Mouse (Mus musculus) MEL (cell line): ENCODE measurements around the gene Ube2t. TPM values are rescaled to one million over a fixed set of nuclear protein-coding genes. Genes with fewer than 3 reads are reported as not detected.

ENCODE experiments used
- DNase-seq: peaks from one replicate; pipeline ENCODE4 v3.0.0; 2011; ENCODE audit warnings: low read depth, low spot score
- H3K27ac ChIP-seq: 2 replicates; pipeline ENCODE4 v1.5.1; 2012; ENCODE audit warnings: low read depth, mild to moderate bottlenecking, control low read depth, low read length, moderate library complexity; ENCODE audit not compliant: control insufficient read depth
- H3K27me3 ChIP-seq, 2 experiments: fragments of 150-350 bp in 1 of 2; sonication (generic) in 1 of 2; 2 replicates each; pipeline ENCODE4 v1.6.1; 2012; ENCODE audit warnings: low read length in 2 of 2, mild to moderate bottlenecking in 2 of 2, improper control_type of control experiment in 1 of 2, moderate library complexity in 1 of 2; ENCODE audit not compliant: insufficient read depth in 2 of 2, control insufficient read depth in 1 of 2
- H3K36me3 ChIP-seq, 2 experiments: 2 replicates each; pipeline ENCODE4 v1.6.1; 2012 to 2014; ENCODE audit warnings: low read length in 2 of 2, improper control_type of control experiment in 1 of 2, inconsistent platforms in 1 of 2, mild to moderate bottlenecking in 1 of 2; ENCODE audit not compliant: insufficient read depth in 2 of 2, control insufficient read depth in 1 of 2
- H3K4me1 ChIP-seq, 2 experiments: fragments of 150-350 bp in 1 of 2; sonication (generic) in 1 of 2; 2 replicates each; pipeline ENCODE4 v1.6.1; 2012; ENCODE audit warnings: low read length in 2 of 2, improper control_type of control experiment in 1 of 2, mild to moderate bottlenecking in 1 of 2; ENCODE audit not compliant: insufficient read depth in 2 of 2, control insufficient read depth in 1 of 2
- H3K4me3 ChIP-seq, 2 experiments: fragments of 150-350 bp in 1 of 2; sonication (generic) in 1 of 2; 2 replicates each; pipeline ENCODE4 v1.5.1; 2012; ENCODE audit warnings: low read depth in 2 of 2, low read length in 2 of 2, mild to moderate bottlenecking in 2 of 2, moderate library complexity in 2 of 2, control low read depth in 1 of 2, improper control_type of control experiment in 1 of 2; ENCODE audit not compliant: control insufficient read depth in 1 of 2, insufficient read depth in 1 of 2
- H3K79me2 ChIP-seq: 2 replicates; pipeline ENCODE4 v1.6.1; 2012; ENCODE audit warnings: mild to moderate bottlenecking, low read length, moderate library complexity; ENCODE audit not compliant: control insufficient read depth, poor library complexity, insufficient read depth
- H3K9ac ChIP-seq: 2 replicates; pipeline ENCODE4 v1.6.1; 2012; ENCODE audit warnings: low read depth, mild to moderate bottlenecking, control low read depth, low read length, moderate library complexity; ENCODE audit not compliant: control insufficient read depth, poor library complexity, severe bottlenecking
- H3K9me3 ChIP-seq: fragments of 150-350 bp; sonication (generic); replicated peaks from 2 replicates; pipeline ENCODE4 v1.6.1; 2012; ENCODE audit warnings: mild to moderate bottlenecking, low read length, improper control_type of control experiment, moderate library complexity; ENCODE audit not compliant: insufficient read depth
- CHD1 ChIP-seq: IDR thresholded peaks from 2 replicates; pipeline ENCODE4 v1.6.1; 2012; ENCODE audit warnings: low read depth, mild to moderate bottlenecking, inconsistent platforms, low read length, improper control_type of control experiment
- CHD2 ChIP-seq: IDR thresholded peaks from 2 replicates; pipeline ENCODE4 v1.6.1; 2011; ENCODE audit warnings: low read length, improper control_type of control experiment
- CTCF ChIP-seq, 3 experiments: IDR thresholded peaks in 2 of 3; conservative IDR thresholded peaks in 1 of 3; 2 replicates each; pipeline ENCODE4 v1.5.1; 2011 to 2012; ENCODE audit warnings: low read length in 3 of 3, low read depth in 2 of 3, mild to moderate bottlenecking in 2 of 3, improper control_type of control experiment in 1 of 3, inconsistent platforms in 1 of 3, mixed read lengths in 1 of 3, moderate library complexity in 1 of 3; ENCODE audit not compliant: control insufficient read depth in 1 of 3, insufficient read depth in 1 of 3, poor library complexity in 1 of 3, severe bottlenecking in 1 of 3
- E2F4 ChIP-seq: IDR thresholded peaks from 2 replicates; pipeline ENCODE4 v1.6.1; 2011; ENCODE audit warnings: low read depth, low read length, improper control_type of control experiment, borderline replicate concordance
- EP300 ChIP-seq, 2 experiments: IDR thresholded peaks; 2 replicates each; pipeline ENCODE4 v1.6.1; 2011; ENCODE audit warnings: improper control_type of control experiment in 2 of 2, low read length in 2 of 2, low read depth in 1 of 2, mild to moderate bottlenecking in 1 of 2
- ETS1 ChIP-seq: IDR thresholded peaks from 2 replicates; pipeline ENCODE4 v1.6.1; 2012; ENCODE audit warnings: low read depth, mild to moderate bottlenecking, inconsistent platforms, low read length, improper control_type of control experiment, moderate library complexity
- GABPA ChIP-seq: IDR thresholded peaks from 2 replicates; pipeline ENCODE4 v1.6.1; 2012; ENCODE audit warnings: low read depth, mild to moderate bottlenecking, inconsistent platforms, low read length, improper control_type of control experiment, moderate library complexity
- GATA1 ChIP-seq: IDR thresholded peaks from 2 replicates; pipeline ENCODE4 v1.6.1; 2011; ENCODE audit warnings: low read depth, low read length, improper control_type of control experiment
- MAZ ChIP-seq: IDR thresholded peaks from 2 replicates; pipeline ENCODE4 v1.6.1; 2012; ENCODE audit warnings: low read depth, mild to moderate bottlenecking, inconsistent platforms, low read length, improper control_type of control experiment
- MXI1 ChIP-seq: IDR thresholded peaks from 2 replicates; pipeline ENCODE4 v1.6.1; 2011; ENCODE audit warnings: mild to moderate bottlenecking, low read depth, low read length, improper control_type of control experiment
- MYB ChIP-seq: IDR thresholded peaks from 2 replicates; pipeline ENCODE4 v1.6.1; 2011; ENCODE audit warnings: mild to moderate bottlenecking, low read depth, low read length, improper control_type of control experiment
- MYC ChIP-seq: IDR thresholded peaks from 2 replicates; pipeline ENCODE4 v1.6.1; 2011; ENCODE audit warnings: low read depth, mild to moderate bottlenecking, low read length, improper control_type of control experiment, moderate library complexity
- POLR2A ChIP-seq, 2 experiments: IDR thresholded peaks; 2 replicates each; pipeline ENCODE4 v1.6.1; 2011 to 2012; ENCODE audit warnings: low read length in 2 of 2, mild to moderate bottlenecking in 2 of 2, control low read depth in 1 of 2, improper control_type of control experiment in 1 of 2, low read depth in 1 of 2, moderate library complexity in 1 of 2; ENCODE audit not compliant: control insufficient read depth in 1 of 2, insufficient read depth in 1 of 2, poor library complexity in 1 of 2
- POLR2AphosphoS5 ChIP-seq: IDR thresholded peaks from 2 replicates; pipeline ENCODE4 v1.6.1; 2012; ENCODE audit warnings: low read depth, borderline replicate concordance, mild to moderate bottlenecking, inconsistent platforms, low read length, moderate library complexity, mixed read lengths
- RAD21 ChIP-seq: IDR thresholded peaks from 2 replicates; pipeline ENCODE4 v1.6.1; 2011; ENCODE audit warnings: mild to moderate bottlenecking, low read depth, low read length, improper control_type of control experiment
- RCOR1 ChIP-seq: IDR thresholded peaks from 2 replicates; pipeline ENCODE4 v1.6.1; 2012; ENCODE audit warnings: low read depth, mild to moderate bottlenecking, inconsistent platforms, low read length, improper control_type of control experiment
- TAL1 ChIP-seq: IDR thresholded peaks from 2 replicates; pipeline ENCODE4 v1.6.1; 2012; ENCODE audit warnings: mild to moderate bottlenecking, inconsistent platforms, low read length, moderate library complexity, mixed read lengths
- TCF12 ChIP-seq: IDR thresholded peaks from 2 replicates; pipeline ENCODE4 v1.6.1; 2014; ENCODE audit warnings: low read depth, mild to moderate bottlenecking, inconsistent platforms, low read length, improper control_type of control experiment, moderate library complexity
- UBTF ChIP-seq: IDR thresholded peaks from 2 replicates; pipeline ENCODE4 v1.6.1; 2012; ENCODE audit warnings: low read depth, mild to moderate bottlenecking, inconsistent platforms, low read length, improper control_type of control experiment, moderate library complexity, borderline replicate concordance; ENCODE audit not compliant: insufficient read depth
- USF1 ChIP-seq: IDR thresholded peaks from 2 replicates; pipeline ENCODE4 v1.6.1; 2014; ENCODE audit warnings: low read depth, mild to moderate bottlenecking, inconsistent platforms, low read length, improper control_type of control experiment, moderate library complexity
- USF2 ChIP-seq, 2 experiments: IDR thresholded peaks; 2 replicates each; pipeline ENCODE4 v1.6.1; 2011 to 2012; ENCODE audit warnings: improper control_type of control experiment in 2 of 2, low read length in 2 of 2, borderline replicate concordance in 1 of 2, inconsistent platforms in 1 of 2, low read depth in 1 of 2, mild to moderate bottlenecking in 1 of 2; ENCODE audit not compliant: insufficient read depth in 1 of 2
- ZKSCAN1 ChIP-seq: IDR thresholded peaks from 2 replicates; pipeline ENCODE4 v1.6.1; 2012; ENCODE audit warnings: low read depth, mild to moderate bottlenecking, inconsistent platforms, low read length, improper control_type of control experiment, moderate library complexity
- polyA plus RNA-seq, 2 experiments: library from polyadenylated mRNA; stranded (reverse) in 1 of 2; unstranded in 1 of 2; fragments of >175 nt in 1 of 2; fragments of >200 nt in 1 of 2; gene quantifications; 2 replicates each; pipeline versions ENCODE4 v1.2.1 to v1.2.4; 2012; ENCODE audit warnings: low replicate concordance in 2 of 2, low read depth in 1 of 2; ENCODE audit not compliant: insufficient read length in 2 of 2, insufficient read depth in 1 of 2, missing spikeins in 1 of 2
- total RNA-seq: library from RNA; depleted of rRNA; stranded (reverse); fragments of 300-350 nt; gene quantifications from 2 replicates; pipeline ENCODE4 v1.2.3, GENCODE M21; 2012

Ube2t gene
- total and polyA plus RNA-seq, 3 experiments, result 14.4 to 23.1 TPM; not detected in 1

DNA sequence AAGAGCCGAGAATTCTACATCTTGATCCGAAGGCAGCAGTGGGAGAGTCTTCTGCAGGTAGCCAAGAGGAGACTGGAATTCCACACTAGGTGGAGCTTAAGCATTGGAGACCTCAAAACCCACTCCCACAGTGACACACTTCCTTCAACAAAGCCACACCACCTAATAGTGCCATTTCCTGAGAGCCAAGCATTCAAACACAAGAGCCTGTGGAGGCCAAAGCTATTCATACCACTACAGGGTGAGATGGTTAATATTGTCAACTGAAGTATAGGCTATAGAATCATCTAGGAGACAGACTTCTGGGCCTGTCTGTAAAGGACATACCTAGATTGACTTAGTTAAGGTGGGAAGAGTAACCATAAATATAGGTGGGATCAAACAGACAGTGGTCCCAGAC lies 3.1 kb downstream of the Ube2t start:
- Histone ChIP-seq H3K36me3 (peaks cover 2 to 5% of the 10 kb centered on the region in 2 experiments; a peak in 3 of 4 replicates), H3K27me3 (no peaks in the 10 kb centered on the region)

DNA sequence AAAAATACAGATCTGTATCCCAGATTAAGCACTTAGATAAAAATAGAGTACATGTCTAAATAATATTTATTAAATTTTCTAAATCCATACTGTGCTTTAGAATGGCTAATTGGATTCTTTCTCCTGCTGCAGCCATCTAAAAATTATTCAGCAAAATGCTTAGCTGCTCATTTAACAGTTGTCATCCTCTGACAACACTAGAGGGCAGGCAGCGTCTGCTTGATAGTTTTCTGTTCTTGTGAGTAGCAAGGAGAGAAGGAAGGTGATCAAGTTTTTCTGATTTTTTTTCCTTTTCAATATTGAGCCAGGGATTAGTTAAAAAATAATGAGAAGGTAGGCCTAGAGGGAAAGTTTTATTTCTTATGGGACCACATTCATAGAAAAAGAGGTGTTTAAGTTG lies 10.6 kb downstream of the Ube2t start:
- H3K27ac ChIP-seq, result no peak overlapping the region
- H3K36me3 ChIP-seq, result peaks cover 0 to 7% of the 10 kb centered on the region in 2 experiments; a peak in 2 of 4 replicates
- no peak overlapping the region for H3K4me3 ChIP-seq
- H3K4me1 ChIP-seq, result no peaks in the 10 kb centered on the region
- H3K9ac ChIP-seq, result no peak overlapping the region
- H3K27me3 ChIP-seq, result no peaks in the 10 kb centered on the region
- peak; percentile 7 for TF ChIP-seq RAD21
- no peak for TF ChIP-seq RCOR1
- peak in 1 of 3 experiments; percentile 26; a peak in 2 of 6 replicates for TF ChIP-seq CTCF (IDR thresholded peaks at IDR 0.05 in 2 of 3, conservative IDR thresholded peaks at IDR 0.05 in 1 of 3; ENCODE audit: control insufficient read depth in 1 of 3, insufficient read depth in 1 of 3, low read depth in 2 of 3, low read length in 3 of 3, poor library complexity in 1 of 3, severe bottlenecking in 1 of 3)
- no peak for TF ChIP-seq CHD2
- no peaks in the 10 kb centered on the region for H3K9me3 ChIP-seq
- no peaks in the 10 kb centered on the region for H3K79me2 ChIP-seq
- no peak for DNase-seq

More for the DNA sequence above, 3.1 kb downstream of the Ube2t start:
- H3K27ac ChIP-seq, result no peak overlapping the region
- peaks cover 4% of the 10 kb centered on the region for H3K79me2 ChIP-seq
- H3K4me1 ChIP-seq, result no peaks in the 10 kb centered on the region
- H3K4me3 ChIP-seq, result no peak overlapping the region
- no peaks in the 10 kb centered on the region for H3K9me3 ChIP-seq
- TF ChIP-seq CHD1 (no peak), POLR2AphosphoS5 (no peak), USF2 (IDR thresholded peaks at IDR 0.05; ENCODE audit: borderline replicate concordance in 1 of 2, insufficient read depth in 1 of 2, low read depth in 1 of 2, low read length in 2 of 2) (no peak), MYB (no peak), ZKSCAN1 (no peak)
- TF ChIP-seq, all 39 proteins: peak for 0
- no peak overlapping the region for H3K9ac ChIP-seq
- no peak for DNase-seq

GRCm38 (mm10) chr1:134987173-134987961 lies 25.0 kb downstream of the Ube2t start:
- DNase-seq, result no peak
- no peak overlapping the region for H3K27ac ChIP-seq
- peaks cover 2 to 7% of the 10 kb centered on the region in 2 experiments; a peak in 3 of 4 replicates for H3K27me3 ChIP-seq
- no peak overlapping the region for H3K4me3 ChIP-seq
- H3K9ac ChIP-seq, result no peak overlapping the region
- H3K9me3 ChIP-seq, result no peaks in the 10 kb centered on the region
- TF ChIP-seq USF2 (IDR thresholded peaks at IDR 0.05; ENCODE audit: borderline replicate concordance in 1 of 2, insufficient read depth in 1 of 2, low read depth in 1 of 2, low read length in 2 of 2) (no peak), TAL1 (no peak), MAZ (no peak), GABPA (no peak), EP300 (IDR thresholded peaks at IDR 0.05; ENCODE audit: low read depth in 1 of 2, low read length in 2 of 2) (no peak), GATA1 (no peak), ETS1 (no peak), POLR2A (IDR thresholded peaks at IDR 0.05; ENCODE audit: control insufficient read depth in 1 of 2, insufficient read depth in 1 of 2, low read depth in 1 of 2, low read length in 2 of 2, poor library complexity in 1 of 2) (no peak), UBTF (no peak), MXI1 (no peak), USF1 (no peak), TCF12 (no peak), POLR2AphosphoS5 (no peak), CHD2 (no peak), MYC (no peak), RCOR1 (no peak), E2F4 (no peak)
- H3K4me1 ChIP-seq, result no peaks in the 10 kb centered on the region
- no peaks in the 10 kb centered on the region for H3K36me3 ChIP-seq
- no peaks in the 10 kb centered on the region for H3K79me2 ChIP-seq
